Mouse (Mus musculus): Measurements from ENCODE around the gene Plppr5.

GRCm38 (mm10) chr3:117577349-117577748 is 2.7 kb downstream of the Plppr5 start:
- no peak for TF ChIP-seq EP300 (optimal IDR thresholded peaks at IDR 0.05)
- no peak for TF ChIP-seq CTCF (IDR thresholded peaks at IDR 0.05; ENCODE audit: low read depth)
